Mouse (Mus musculus) kidney, adult 8-10 months (tissue): ENCODE measurements at regions not wholly inside any gene's neighbourhood (a gene's known extent, or its start where the extent isn't known, plus 50 kb on each side); places are given as distances from the start of the nearest gene placed in this dataset.
A peak's percentile ranks its signal among the peaks of the same experiment; 100 is the strongest.
"Not testable (repeated sequence)": the region's sequence is repeated elsewhere in the genome, so short reads cannot be mapped to it uniquely, and the experiment has no call there.

ENCODE experiments used
- DNase-seq, 2 experiments: peaks; one replicate each; pipeline ENCODE4 v3.0.0; 2022

GRCm38 (mm10) chr6:112564119-112564518 is 74.4 kb upstream of the Oxtr start:
- DNase-seq: not testable (repeated sequence)

GRCm38 (mm10) chr6:112563659-112564058 is 73.9 kb upstream of the Oxtr start:
- not testable (repeated sequence) for DNase-seq

GRCm38 (mm10) chr6:112562039-112562438 is 72.3 kb upstream of the Oxtr start:
- no peak for DNase-seq

DNA sequence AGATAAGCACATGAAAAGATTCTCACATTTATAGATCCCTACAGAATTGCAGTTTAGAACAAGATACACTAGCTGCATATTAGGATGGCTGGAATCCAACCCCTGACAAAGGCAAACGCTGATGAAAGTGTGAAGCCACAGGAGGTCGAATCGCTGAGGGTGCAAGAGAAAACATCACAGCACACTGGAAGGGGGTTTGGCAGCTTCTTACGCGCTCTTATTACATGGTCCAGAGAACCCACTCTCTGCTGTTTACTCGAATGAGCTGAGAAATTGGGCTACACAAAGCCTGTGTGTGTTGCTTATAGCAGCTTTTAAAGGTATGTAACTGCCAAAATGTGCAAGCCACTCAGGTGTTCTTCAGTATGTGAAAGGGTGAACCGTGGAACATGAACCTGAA is 71.8 kb upstream of the Oxtr start:
- no peak for DNase-seq

DNA sequence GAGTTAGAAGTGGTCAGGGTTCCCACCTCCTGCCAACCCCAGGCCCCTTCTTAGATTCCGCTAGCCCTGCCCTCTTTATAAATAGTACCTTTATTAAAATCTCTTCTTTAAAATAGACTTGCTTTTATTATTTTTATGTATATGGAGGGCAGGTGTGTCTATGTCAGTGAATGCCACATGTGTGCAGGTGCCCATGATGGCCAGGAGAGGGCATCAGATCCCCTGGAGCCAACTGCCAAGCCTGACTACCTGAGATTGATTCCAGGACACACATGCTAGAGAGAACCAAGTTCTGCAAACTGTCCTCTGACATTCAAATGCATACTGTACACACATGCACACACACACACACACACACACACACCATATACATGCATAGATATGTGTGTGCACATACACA is 69.8 kb upstream of the Oxtr start:
- DNase-seq: no peak

- DNase-seq: no peak
Measured at GRCm38 (mm10) chr6:112557516-112557915, 67.8 kb upstream of the Oxtr start.

DNA sequence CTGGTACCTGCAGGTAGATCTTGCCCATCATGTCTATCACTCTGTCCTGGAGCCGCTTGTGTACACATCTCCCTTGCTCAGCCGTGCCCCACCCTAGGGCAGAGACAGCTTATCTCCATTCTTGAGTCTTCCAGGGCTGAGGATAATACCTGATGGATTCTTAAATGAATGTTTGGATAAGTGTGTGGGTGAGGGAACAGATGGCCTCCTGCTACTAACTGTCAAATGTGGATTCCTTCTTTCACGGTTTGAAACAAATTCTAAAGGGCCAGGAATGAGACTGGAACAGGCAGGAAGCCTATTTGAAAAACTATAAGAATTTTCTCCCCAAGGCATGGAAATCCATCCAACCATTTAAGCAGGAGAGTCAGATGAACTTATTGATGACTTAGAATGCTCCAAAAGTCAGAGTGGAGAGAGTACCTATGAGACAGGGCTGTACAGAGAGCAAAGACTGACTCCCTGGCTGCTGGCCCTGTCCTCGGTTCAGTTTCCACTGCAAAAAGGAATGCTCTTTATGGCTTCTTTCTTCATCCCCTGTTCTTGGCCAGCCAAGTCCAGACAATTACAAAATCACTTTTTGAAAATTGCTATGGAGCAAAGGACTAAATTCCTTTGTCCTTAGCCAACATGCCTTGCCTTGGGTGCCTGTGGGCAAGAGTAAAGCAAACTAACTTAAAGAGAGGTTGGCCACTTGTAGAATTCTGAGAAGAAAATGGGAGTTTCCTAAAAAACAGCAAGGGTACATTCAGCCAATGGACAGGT is 66.8 kb upstream of the Oxtr start:
- no peak for DNase-seq

DNA sequence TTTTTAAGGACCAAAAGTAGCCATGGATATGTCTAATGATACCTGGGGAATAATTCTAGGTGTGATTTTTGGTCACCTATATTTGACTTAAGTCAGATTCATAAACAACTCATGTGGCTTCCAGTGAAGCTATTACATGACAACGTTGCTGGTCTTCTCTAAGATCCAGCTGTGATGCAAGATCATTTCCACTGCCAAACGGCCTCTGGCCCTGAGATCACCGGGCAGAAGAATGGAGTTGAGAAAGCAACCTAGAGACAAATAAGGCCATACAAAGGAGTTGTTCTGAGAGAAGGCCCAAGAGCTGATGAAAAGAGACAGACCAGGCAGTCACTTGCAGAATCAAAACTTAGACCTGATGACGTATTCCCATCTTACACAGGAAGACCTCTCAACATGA is 64.3 kb upstream of the Oxtr start:
- peak in 1 of 2 experiments; percentile 16 for DNase-seq

- DNase-seq: no peak
Measured at GRCm38 (mm10) chr6:112553231-112553920, 63.6 kb upstream of the Oxtr start.

- no peak for DNase-seq
Measured at GRCm38 (mm10) chr6:112552560-112552959, 62.8 kb upstream of the Oxtr start.

- no peak for DNase-seq
Measured at GRCm38 (mm10) chr6:112551298-112551697, 61.6 kb upstream of the Oxtr start.

DNA sequence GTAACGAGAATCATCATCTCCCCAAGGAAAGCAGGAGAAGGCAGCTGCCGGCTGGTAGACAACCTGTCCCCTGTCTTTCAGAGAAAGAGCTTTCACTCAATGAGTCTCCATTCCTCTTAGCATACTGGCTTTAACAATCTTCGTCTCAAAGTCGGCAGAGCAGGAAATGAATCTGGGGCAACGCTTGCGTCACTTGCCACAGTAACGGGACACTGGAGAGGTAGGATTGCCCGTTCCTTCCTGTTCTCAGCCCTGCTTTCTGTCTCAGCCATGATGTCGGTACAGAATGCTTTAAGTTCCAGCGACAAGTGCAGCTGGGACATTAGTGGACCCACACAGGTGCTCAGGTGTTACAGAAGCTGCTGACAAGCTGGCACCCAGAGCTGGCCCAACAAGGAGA is 57.5 kb upstream of the Oxtr start:
- DNase-seq: no peak

GRCm38 (mm10) chr6:112546033-112546432 is 56.3 kb upstream of the Oxtr start:
- no peak for DNase-seq

GRCm38 (mm10) chr6:112544315-112544714 is 54.6 kb upstream of the Oxtr start:
- DNase-seq: no peak

GRCm38 (mm10) chr6:112542692-112543091 is 52.9 kb upstream of the Oxtr start:
- DNase-seq: no peak
